Mouse (Mus musculus) ES-Bruce4 (cell line): ENCODE results near the gene Patj. TPM values are rescaled to one million over a fixed set of nuclear protein-coding genes. Genes with fewer than 3 reads are reported as not detected.

Experiments used
- H3K27ac ChIP-seq: 2 replicates; pipeline ENCODE4 v1.5.1; 2012; ENCODE audit warnings: low read length, inconsistent platforms; ENCODE audit not compliant: insufficient read depth
- H3K27me3 ChIP-seq: 2 replicates; pipeline ENCODE4 v1.6.1; 2012; ENCODE audit warnings: mild to moderate bottlenecking, low read length, inconsistent platforms; ENCODE audit not compliant: control insufficient read depth, poor library complexity, insufficient read depth, severe bottlenecking
- H3K36me3 ChIP-seq: 2 replicates; pipeline ENCODE4 v1.6.1; 2012; ENCODE audit warnings: inconsistent platforms, mild to moderate bottlenecking, low read length, moderate library complexity; ENCODE audit not compliant: control insufficient read depth, poor library complexity, insufficient read depth, severe bottlenecking
- H3K4me1 ChIP-seq: one replicate; pipeline ENCODE4 v1.8.1; 2011; ENCODE audit warnings: low read length; ENCODE audit not compliant: control insufficient read depth, insufficient read depth
- H3K4me3 ChIP-seq: 2 replicates; pipeline ENCODE4 v1.5.1; 2011; ENCODE audit warnings: low read depth, mild to moderate bottlenecking, low read length
- H3K9ac ChIP-seq: 2 replicates; pipeline ENCODE4 v1.6.1; 2012; ENCODE audit warnings: low read depth, mild to moderate bottlenecking, inconsistent platforms; ENCODE audit not compliant: poor library complexity, severe bottlenecking
- H3K9me3 ChIP-seq: replicated peaks from 2 replicates; pipeline ENCODE4 v1.6.1; 2012; ENCODE audit warnings: mild to moderate bottlenecking, low read length, inconsistent platforms; ENCODE audit not compliant: control insufficient read depth, poor library complexity, insufficient read depth, severe bottlenecking
- CTCF ChIP-seq: IDR thresholded peaks from one replicate; pipeline ENCODE4 v1.8.1; 2011; ENCODE audit warnings: low read depth, low read length
- EP300 ChIP-seq: IDR thresholded peaks from 2 replicates; pipeline ENCODE4 v1.6.1; 2011; ENCODE audit warnings: low read depth, low read length; ENCODE audit not compliant: insufficient read depth
- POLR2A ChIP-seq: IDR thresholded peaks from one replicate; pipeline ENCODE4 v1.8.1; 2011; ENCODE audit warnings: low read length; ENCODE audit not compliant: insufficient read depth
- polyA plus RNA-seq: library from polyadenylated mRNA; stranded (reverse); fragments of >200 nt; gene quantifications from 2 replicates; pipeline ENCODE4 v1.2.4, GENCODE M21; 2011; ENCODE audit warnings: low read depth; ENCODE audit not compliant: missing spikeins, insufficient read depth, insufficient read length

Gene Patj
- polyA plus RNA-seq, 1 experiment: 62.7 TPM

- Histone ChIP-seq H3K9me3 (no peaks in the 10 kb centered on the region), H3K36me3 (no peaks in the 10 kb centered on the region), H3K9ac (no peak overlapping the region), H3K27me3 (no peaks in the 10 kb centered on the region), H3K4me1 (no peaks in the 10 kb centered on the region), H3K4me3 (no peak overlapping the region), H3K27ac (no peak overlapping the region)
- TF ChIP-seq EP300 (no peak), CTCF (no peak), POLR2A (no peak)
These were observed 146.0 kb downstream of the Patj start for GRCm38 (mm10) chr4:98541591-98541990.

- Histone ChIP-seq H3K4me3 (no peak overlapping the region), H3K9ac (no peak overlapping the region), H3K4me1 (no peaks in the 10 kb centered on the region), H3K27ac (no peak overlapping the region), H3K36me3 (no peaks in the 10 kb centered on the region), H3K9me3 (no peaks in the 10 kb centered on the region), H3K27me3 (no peaks in the 10 kb centered on the region)
- TF ChIP-seq CTCF (no peak), EP300 (no peak), POLR2A (no peak)
These were observed 147.4 kb downstream of the Patj start for GRCm38 (mm10) chr4:98543001-98543400.

GRCm38 (mm10) chr4:98545376-98545775 is 149.8 kb downstream of the Patj start:
- Histone ChIP-seq H3K36me3 (no peaks in the 10 kb centered on the region), H3K27me3 (no peaks in the 10 kb centered on the region), H3K9me3 (no peaks in the 10 kb centered on the region), H3K4me1 (no peaks in the 10 kb centered on the region), H3K9ac (no peak overlapping the region), H3K4me3 (no peak overlapping the region), H3K27ac (no peak overlapping the region)
- no peak for TF ChIP-seq EP300
- no peak for TF ChIP-seq CTCF
- TF ChIP-seq POLR2A: no peak

- Histone ChIP-seq H3K9ac (no peak overlapping the region), H3K27me3 (no peaks in the 10 kb centered on the region), H3K4me3 (no peak overlapping the region), H3K9me3 (no peaks in the 10 kb centered on the region), H3K36me3 (no peaks in the 10 kb centered on the region), H3K4me1 (no peaks in the 10 kb centered on the region), H3K27ac (no peak overlapping the region)
- TF ChIP-seq POLR2A: no peak
- no peak for TF ChIP-seq EP300
- TF ChIP-seq CTCF: no peak
These were observed 151.0 kb downstream of the Patj start for GRCm38 (mm10) chr4:98546456-98547176.

GRCm38 (mm10) chr4:98549491-98549890 is 153.9 kb downstream of the Patj start:
- Histone ChIP-seq H3K27me3 (no peaks in the 10 kb centered on the region), H3K9me3 (no peaks in the 10 kb centered on the region), H3K9ac (no peak overlapping the region), H3K4me1 (no peaks in the 10 kb centered on the region), H3K36me3 (no peaks in the 10 kb centered on the region), H3K4me3 (no peak overlapping the region), H3K27ac (no peak overlapping the region)
- TF ChIP-seq CTCF (no peak), EP300 (no peak), POLR2A (no peak)

- H3K9ac ChIP-seq: no peak overlapping the region
- no peak overlapping the region for H3K4me3 ChIP-seq
- H3K27me3 ChIP-seq: no peaks in the 10 kb centered on the region
- H3K36me3 ChIP-seq: no peaks in the 10 kb centered on the region
- H3K4me1 ChIP-seq: no peaks in the 10 kb centered on the region
- no peak overlapping the region for H3K27ac ChIP-seq
- TF ChIP-seq EP300 (no peak), POLR2A (no peak), CTCF (no peak)
- no peaks in the 10 kb centered on the region for H3K9me3 ChIP-seq
These were observed 154.5 kb downstream of the Patj start for GRCm38 (mm10) chr4:98550116-98550515.
